Comparison of ENCODE assay signal across 20 mouse cellular contexts in genomic region chr1:35212111-35212891, GRCm38 (mm10).
A peak's percentile ranks its signal among the peaks of the same experiment; 100 is the strongest.
DNase-seq lines count a peak whose midpoint lies in the region; ATAC-seq lines count a peak whose summit lies in the region.
"Had no signal": no experiment of that assay in that cellular context is flagged by ENCODE, and none has a peak within 500 bp of the region (broad histone marks: within the 10 kb centered on the region; RNA-seq: fewer than 3 reads in every experiment).

No protein-coding gene starts in this region.

- H3K9me3 ChIP-seq in hindbrain, embryonic 15.5 days, result no peaks in the 10 kb centered on the region
- no peaks in the 10 kb centered on the region for H3K9me3 ChIP-seq in hindbrain, embryonic 12.5 days (replicated peaks)
- no peaks in the 10 kb centered on the region for H3K9me3 ChIP-seq in midbrain, embryonic 15.5 days
- H3K9me3 ChIP-seq: embryonic facial prominence, embryonic 12.5 days; heart, embryonic 10.5 days; kidney, embryonic 15.5 days; midbrain, embryonic 12.5 days had no signal

- peaks cover 8% of the 10 kb centered on the region; the same call in 1 of the 2 replicates for H3K4me1 ChIP-seq in hindbrain, embryonic 15.5 days (replicated peaks)
- no peaks in the 10 kb centered on the region for H3K4me1 ChIP-seq in hindbrain, embryonic 12.5 days
- H3K4me1 ChIP-seq in midbrain, embryonic 15.5 days, result no peaks in the 10 kb centered on the region
- H3K4me1 ChIP-seq: embryonic facial prominence, embryonic 12.5 days; heart, embryonic 10.5 days; kidney, embryonic 15.5 days; midbrain, embryonic 12.5 days had no signal

- no peak overlapping the region for H3K4me2 ChIP-seq in hindbrain, embryonic 15.5 days
- no peak overlapping the region for H3K4me2 ChIP-seq in hindbrain, embryonic 12.5 days (replicated peaks)
- no peak overlapping the region for H3K4me2 ChIP-seq in midbrain, embryonic 15.5 days
- H3K4me2 ChIP-seq: embryonic facial prominence, embryonic 12.5 days; kidney, embryonic 15.5 days; midbrain, embryonic 12.5 days had no signal

- H3K27me3 ChIP-seq in hindbrain, embryonic 15.5 days, result no peaks in the 10 kb centered on the region
- no peaks in the 10 kb centered on the region for H3K27me3 ChIP-seq in hindbrain, embryonic 12.5 days
- H3K27me3 ChIP-seq in midbrain, embryonic 15.5 days (replicated peaks), result no peaks in the 10 kb centered on the region
- H3K27me3 ChIP-seq: embryonic facial prominence, embryonic 12.5 days; kidney, embryonic 15.5 days; midbrain, embryonic 12.5 days had no signal

- no peak overlapping the region for H3K9ac ChIP-seq in hindbrain, embryonic 15.5 days
- H3K9ac ChIP-seq in hindbrain, embryonic 12.5 days, result no peak overlapping the region
- H3K9ac ChIP-seq in midbrain, embryonic 15.5 days, result no peak overlapping the region
- H3K9ac ChIP-seq: embryonic facial prominence, embryonic 12.5 days; kidney, embryonic 15.5 days; midbrain, embryonic 12.5 days had no signal

- H3K27ac ChIP-seq in hindbrain, embryonic 15.5 days (replicated peaks), result peak overlapping the region; percentile 55; the same call in 1 of the 2 replicates
- H3K27ac ChIP-seq in hindbrain, embryonic 12.5 days, result no peak overlapping the region
- no peak overlapping the region for H3K27ac ChIP-seq in midbrain, embryonic 15.5 days
- H3K27ac ChIP-seq: embryonic facial prominence, embryonic 12.5 days; heart, embryonic 10.5 days; kidney, embryonic 15.5 days; midbrain, embryonic 12.5 days had no signal

- WGBS in hindbrain, embryonic 15.5 days, result 52% methylated on average over 13 of the region's 13 CpGs
- WGBS in hindbrain, embryonic 12.5 days, result 73% methylated on average over 13 of the region's 13 CpGs
- 56% methylated on average over 13 of the region's 13 CpGs for WGBS in midbrain, embryonic 15.5 days

- H3K36me3 ChIP-seq in hindbrain, embryonic 15.5 days, result no peaks in the 10 kb centered on the region
- no peaks in the 10 kb centered on the region for H3K36me3 ChIP-seq in hindbrain, embryonic 12.5 days
- H3K36me3 ChIP-seq in midbrain, embryonic 15.5 days (replicated peaks), result no peaks in the 10 kb centered on the region
- H3K36me3 ChIP-seq: embryonic facial prominence, embryonic 12.5 days; heart, embryonic 10.5 days; kidney, embryonic 15.5 days; midbrain, embryonic 12.5 days had no signal

- DNase-seq in cerebellum, postnatal 14 days, result peak; percentile 33 to 47
- no peak for DNase-seq in cerebellum, adult 18-20 months
- DNase-seq in ZHBTc4 (ENCODE audit: low read depth, low spot score), result peak; percentile 18
- DNase-seq in kidney, postnatal 36 days, result no peak
- DNase-seq in gastrocnemius, postnatal 25 days, result no peak
- DNase-seq: adrenal gland, adult 2 months; cerebellum, adult 2 months; heart, postnatal 14 days; layer of hippocampus, postnatal 36 days; lung, adult 2 months; lung, postnatal 36 days; thymus, postnatal 25 days had no signal

- peak; percentile 87 for ATAC-seq in hindbrain, embryonic 15.5 days (ENCODE audit: low FRiP score, low read depth)
- ATAC-seq in hindbrain, embryonic 12.5 days (ENCODE audit: low FRiP score), result no peak; the same call in 1 of the 2 replicates
- peak; percentile 87 for ATAC-seq in midbrain, embryonic 15.5 days (replicated peaks)
- ATAC-seq: intestine, embryonic 16.5 days had no signal

- no peak overlapping the region for H3K4me3 ChIP-seq in hindbrain, embryonic 15.5 days
- H3K4me3 ChIP-seq in hindbrain, embryonic 12.5 days, result no peak overlapping the region
- no peak overlapping the region for H3K4me3 ChIP-seq in midbrain, embryonic 15.5 days
- H3K4me3 ChIP-seq: embryonic facial prominence, embryonic 12.5 days; heart, embryonic 10.5 days; kidney, embryonic 15.5 days; midbrain, embryonic 12.5 days had no signal

Comparison
In these comparisons a context has a peak if more than half of its experiments do, and no peak if none do; other contexts are left out.
1. DNase-seq: peak in cerebellum, postnatal 14 days (2 of 2) and ZHBTc4 (single experiment); none in cerebellum, adult 18-20 months (0 of 2), kidney, postnatal 36 days (0 of 2) and gastrocnemius, postnatal 25 days (single experiment).